Mouse (Mus musculus): ENCODE results near the gene Kdm5b.
"Not testable (repeated sequence)": the region's sequence is repeated elsewhere in the genome, so short reads cannot be mapped to it uniquely, and the experiment has no call there.

Kdm5b gene

GRCm38 (mm10) chr1:134559976-134560375 lies at the start of gene Kdm5b:
TSS of gene Kdm5b (plus strand) at chr1:134560171.
- peak; percentile 70 for DNase-seq (ENCODE audit: low read depth, low spot score)

GRCm38 (mm10) chr1:134512183-134512582 lies 47.8 kb upstream of the Kdm5b start:
- DNase-seq (ENCODE audit: low read depth, low spot score): no peak

DNA sequence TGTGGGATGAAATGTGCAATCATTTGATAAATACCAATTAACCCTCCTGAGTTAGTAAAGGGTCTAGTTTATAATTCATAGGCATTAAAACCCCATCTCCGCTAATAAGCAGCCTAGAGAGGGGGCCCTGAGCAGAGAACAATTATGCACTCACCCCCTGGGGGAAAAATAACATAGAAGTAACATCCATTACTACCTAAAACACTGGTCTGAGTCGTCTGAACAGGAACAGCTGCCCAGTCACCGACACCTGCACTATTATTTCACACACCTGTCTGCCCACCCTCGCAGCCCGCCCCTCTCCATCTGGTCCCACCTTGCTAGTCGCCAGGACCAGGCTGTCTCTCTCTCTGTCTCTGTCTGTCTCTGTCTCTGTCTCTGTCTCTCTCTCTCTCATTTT lies 47.4 kb upstream of the Kdm5b start:
- no peak for DNase-seq (ENCODE audit: low read depth, low spot score)

DNA sequence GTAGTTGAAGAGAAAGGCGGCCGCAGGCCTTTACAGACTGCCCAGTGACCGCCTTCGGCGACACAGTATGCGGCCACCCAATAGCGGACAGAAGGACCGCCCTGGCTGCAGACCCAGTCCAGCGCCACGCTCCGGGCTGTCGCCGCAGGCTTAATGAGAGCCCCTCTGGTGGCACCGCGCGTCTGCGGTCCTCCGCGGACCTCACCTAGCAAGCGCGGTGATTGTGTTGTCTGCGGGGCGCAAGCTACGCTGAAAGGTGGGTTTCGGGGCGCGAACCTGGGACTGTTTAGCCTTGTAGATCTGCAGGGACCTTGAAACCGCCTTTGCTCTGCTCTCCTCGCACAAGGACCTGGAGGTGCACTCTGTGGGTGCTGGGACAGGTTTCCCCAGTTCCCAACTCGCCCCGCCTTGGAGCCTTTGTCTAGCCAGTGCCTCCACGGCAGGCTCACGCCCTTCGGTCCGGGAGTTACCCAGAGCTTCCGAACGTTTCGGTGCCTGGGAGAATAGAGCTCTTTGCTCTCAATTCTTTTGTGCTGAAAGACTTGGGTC lies 46.6 kb upstream of the Kdm5b start:
- no peak for DNase-seq (ENCODE audit: low read depth, low spot score)

DNA sequence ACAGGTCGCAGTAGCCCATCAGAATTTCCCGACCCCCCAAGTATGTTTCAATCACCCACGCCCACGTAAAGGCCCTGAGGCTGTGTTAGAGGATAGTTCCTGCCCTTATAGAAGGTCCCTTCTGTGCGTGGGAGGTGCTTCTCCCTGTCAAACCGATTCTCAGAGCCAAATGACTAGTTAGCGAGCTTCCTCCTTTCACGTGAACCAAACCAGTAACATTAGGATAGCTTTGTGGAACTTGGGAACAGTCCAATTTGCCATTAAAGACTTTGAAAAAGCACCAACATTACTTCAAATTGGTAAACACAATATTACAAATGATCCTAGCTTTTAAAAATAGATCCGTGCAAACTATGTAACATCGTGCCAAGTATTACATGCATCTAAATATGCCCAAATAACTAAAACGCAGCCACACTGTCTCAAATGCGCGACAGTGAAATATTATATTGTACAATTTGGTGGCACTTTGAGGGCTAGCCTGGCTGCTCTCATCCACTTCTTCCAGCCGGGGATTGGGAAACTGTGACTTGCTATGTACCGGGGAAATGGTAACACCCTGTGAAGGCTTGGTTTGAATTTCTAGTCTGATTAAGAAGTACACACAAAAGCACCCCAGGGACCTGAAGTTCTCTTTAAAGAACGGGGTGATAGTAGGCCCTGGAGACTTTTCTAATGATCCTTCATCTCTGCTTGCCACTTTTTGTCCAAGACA lies 45.9 kb upstream of the Kdm5b start:
- no peak for DNase-seq (ENCODE audit: low read depth, low spot score)

- no peak for DNase-seq (ENCODE audit: low read depth, low spot score)
These were observed 44.1 kb upstream of the Kdm5b start for GRCm38 (mm10) chr1:134515891-134516290.

GRCm38 (mm10) chr1:134516491-134517198 lies 43.3 kb upstream of the Kdm5b start:
- DNase-seq (ENCODE audit: low read depth, low spot score): no peak

DNA sequence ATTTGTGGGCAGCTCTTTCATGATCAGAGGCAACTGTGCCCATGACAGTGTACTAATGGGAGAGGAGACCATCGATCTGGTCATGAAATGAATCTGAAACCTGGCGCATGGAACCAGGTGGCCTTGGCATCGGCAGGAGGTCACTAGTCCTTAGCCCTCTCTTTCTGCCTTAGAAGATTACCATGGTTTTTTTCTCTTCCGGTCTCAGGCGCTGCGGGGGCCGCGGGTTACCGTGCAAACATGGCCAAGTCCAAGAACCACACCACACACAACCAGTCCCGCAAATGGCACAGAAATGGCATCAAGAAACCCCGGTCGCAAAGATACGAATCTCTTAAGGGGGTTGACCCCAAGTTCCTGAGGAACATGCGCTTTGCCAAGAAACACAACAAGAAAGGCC lies 42.1 kb upstream of the Kdm5b start:
- DNase-seq (ENCODE audit: low read depth, low spot score): not testable (repeated sequence)

DNA sequence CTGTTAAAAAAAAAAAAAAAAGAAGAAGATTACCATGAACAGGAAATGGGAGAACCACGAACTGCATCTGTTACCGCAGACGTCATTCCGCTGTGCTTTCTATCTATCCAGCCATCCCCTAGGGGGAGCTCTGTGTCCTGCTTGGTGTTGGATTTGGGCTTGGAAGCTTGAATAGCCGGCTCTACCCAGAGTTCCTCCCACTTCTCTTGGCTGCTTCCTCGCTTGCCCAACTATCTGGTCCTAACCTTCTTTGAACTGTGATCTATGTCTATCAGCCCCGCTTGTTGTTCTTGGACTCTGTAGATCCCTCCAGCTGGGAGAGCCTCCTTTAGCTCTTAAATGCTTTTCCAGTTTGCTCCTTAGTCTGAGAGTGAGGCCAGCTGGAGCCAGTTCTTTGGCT lies 41.3 kb upstream of the Kdm5b start:
- DNase-seq (ENCODE audit: low read depth, low spot score): peak; percentile 75

DNA sequence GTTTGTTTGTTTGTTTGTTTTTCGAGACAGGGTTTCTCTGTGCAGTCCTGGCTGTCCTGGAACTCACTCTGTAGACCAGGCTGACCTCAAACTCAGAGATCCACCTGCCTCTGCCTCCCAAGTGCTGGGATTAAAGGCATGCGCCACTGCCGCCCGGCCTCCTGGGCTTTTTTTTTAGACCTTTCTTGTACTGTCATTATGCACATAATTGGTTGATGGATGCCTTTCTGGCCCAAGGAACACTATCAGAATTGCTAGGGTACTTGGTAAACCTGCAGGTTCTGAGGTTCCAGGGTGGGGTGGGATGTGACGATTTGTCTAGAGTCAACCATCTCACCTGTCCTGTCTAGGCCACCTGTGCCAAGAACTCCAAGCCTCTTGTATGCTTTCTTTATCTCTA lies 40.8 kb upstream of the Kdm5b start:
- not testable (repeated sequence) for DNase-seq (ENCODE audit: low read depth, low spot score)

DNA sequence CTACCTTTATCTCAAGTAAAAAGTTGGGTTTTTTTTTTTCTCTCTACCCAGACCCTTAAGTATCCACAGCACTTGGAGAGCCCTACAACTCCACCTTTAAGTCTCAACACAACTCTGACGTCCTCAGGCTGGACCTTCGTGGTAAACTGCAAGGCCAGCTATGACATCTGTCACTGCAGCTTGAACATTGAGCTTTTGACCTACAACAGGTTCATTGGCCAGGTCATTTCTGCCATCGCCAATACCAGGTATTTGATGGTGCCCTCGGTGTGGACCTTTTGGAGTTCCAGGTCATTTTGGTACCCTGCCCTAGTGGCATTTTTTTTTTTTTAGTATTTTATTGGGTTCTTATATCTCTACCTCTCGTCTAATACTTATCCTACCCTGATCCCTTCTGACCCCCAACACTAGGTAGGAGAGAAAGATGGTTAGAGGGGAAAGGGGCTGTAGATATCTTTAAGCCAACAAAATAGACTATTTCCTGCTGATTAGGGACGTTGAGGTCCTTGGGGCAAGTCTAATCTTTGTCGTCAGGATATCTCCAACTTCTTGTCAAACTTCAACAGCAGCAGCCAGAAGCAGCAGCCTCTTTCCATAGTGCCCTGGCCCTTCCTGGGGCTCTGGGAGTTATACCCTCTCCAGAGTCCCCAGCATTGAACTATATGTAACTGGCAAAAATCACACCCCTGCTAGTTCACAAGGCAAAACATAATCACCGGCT lies 39.8 kb upstream of the Kdm5b start:
- DNase-seq (ENCODE audit: low read depth, low spot score): no peak

DNA sequence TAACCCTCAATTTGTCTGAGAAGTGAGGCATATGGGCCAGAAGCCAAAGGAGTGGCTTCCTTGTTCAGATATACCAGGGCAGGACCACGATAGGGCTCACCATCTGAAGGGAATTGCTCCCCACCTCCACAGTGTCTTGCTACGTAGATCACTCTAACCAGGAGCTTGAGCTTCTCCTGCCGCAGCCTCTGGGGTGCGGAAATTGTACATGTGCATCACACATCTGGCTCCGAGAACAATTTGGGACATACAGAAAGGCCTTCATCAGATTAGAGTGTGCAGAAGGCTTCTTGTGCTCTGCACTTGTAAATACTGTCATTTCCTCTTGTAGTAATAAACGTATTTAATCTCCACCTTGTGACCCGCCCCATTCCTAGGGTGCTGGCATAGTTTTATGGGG lies 38.8 kb upstream of the Kdm5b start:
- no peak for DNase-seq (ENCODE audit: low read depth, low spot score)

DNA sequence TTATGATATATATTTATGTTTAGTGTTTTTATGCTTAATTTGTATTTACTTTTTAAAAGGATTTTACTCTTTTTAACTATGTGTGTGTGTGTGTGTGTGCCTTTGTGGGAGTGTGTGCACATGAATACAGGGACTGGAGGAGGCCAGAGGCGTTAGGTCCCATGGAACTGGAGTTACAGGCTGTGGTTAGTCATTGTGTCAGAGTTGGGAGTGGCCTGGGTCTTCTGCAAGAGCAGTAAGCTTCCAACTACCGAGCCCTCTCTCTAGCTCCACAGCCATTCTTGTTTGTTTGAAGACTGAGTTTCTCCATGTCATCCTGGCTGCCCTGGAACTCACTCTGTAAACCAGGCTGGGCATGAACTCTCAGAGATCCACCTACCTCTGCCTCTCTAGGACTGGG lies 37.6 kb upstream of the Kdm5b start:
- no peak for DNase-seq (ENCODE audit: low read depth, low spot score)

GRCm38 (mm10) chr1:134524424-134524823 lies 35.5 kb upstream of the Kdm5b start:
- no peak for DNase-seq (ENCODE audit: low read depth, low spot score)

- no peak for DNase-seq (ENCODE audit: low read depth, low spot score)
These were observed 35.0 kb upstream of the Kdm5b start for GRCm38 (mm10) chr1:134525015-134525414.

DNA sequence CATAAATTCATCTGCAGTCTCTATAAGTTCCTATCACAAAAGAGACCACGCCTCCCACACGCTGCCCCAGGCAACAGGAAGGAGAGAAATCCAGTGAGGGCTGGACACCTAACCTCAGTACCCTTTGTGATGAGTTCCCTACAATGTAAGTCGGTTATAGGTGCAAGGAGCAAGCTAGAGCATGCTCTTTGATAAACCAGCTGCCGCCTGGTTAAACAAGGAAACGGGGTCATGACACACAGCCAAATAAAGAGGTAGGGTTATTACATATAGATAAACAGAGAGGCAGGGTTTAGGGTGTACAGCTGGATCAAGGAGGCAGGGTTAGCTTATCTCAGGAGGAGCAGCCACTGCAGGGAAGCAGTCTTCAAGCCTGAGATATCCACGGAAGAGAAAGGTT lies 33.2 kb upstream of the Kdm5b start:
- no peak for DNase-seq (ENCODE audit: low read depth, low spot score)

DNA sequence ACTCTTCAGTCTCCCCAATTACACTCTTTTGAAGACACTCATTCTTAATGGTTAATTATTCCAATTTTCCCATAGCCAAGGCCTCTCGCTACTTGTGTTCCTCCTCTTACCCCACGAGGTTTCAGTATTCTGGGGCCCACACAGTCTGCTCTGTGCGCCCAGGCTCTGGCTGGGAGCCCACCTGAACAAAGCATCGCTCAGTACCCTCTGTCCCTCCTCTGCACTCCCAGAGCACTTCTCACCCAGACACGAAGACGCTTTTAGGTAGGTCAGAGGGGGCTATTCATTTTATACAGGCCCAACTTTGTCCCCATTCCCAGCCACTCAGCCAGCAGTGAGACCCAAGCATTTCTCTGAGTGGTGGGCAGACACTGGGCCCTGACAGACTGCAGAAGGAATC lies 29.4 kb upstream of the Kdm5b start:
- no peak for DNase-seq (ENCODE audit: low read depth, low spot score)

DNA sequence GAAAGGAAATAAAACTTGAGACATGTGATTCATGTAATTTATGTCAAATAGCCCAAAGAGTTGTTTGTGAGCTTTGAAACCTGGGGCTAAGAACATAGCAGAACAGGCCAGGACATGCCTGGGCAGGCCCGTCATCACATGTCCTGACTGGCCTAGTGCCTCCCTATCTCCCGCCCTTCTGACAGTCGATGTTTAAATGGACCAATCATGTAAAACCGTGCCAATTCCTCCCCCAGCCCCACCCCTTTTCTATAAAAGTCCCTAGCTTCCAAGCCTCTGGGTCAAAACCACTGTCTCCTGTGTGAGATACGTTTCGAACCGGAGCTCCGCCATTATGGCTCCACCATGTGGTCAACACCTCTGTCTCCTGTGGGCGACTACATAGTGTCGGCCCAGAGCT lies 26.3 kb upstream of the Kdm5b start:
- not testable (repeated sequence) for DNase-seq (ENCODE audit: low read depth, low spot score)

DNA sequence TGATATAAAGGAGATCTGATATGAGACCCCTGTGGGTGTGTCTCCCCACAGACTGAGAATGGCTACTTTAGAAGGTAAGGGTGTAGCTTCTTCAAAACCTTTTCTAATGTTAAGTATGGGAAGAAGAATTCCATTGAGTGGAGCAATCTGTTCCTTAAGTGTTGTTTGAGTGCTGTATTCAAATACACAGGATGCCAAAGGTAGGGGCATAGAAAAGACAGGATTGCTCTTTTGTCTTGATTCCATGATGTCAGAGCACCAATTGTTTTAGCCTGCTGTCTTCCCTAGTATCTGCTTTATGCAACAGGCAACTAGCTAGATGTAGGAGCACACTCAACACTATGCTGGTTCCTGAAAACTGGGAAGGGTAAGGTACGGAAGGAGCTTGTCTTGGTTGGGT lies 24.9 kb upstream of the Kdm5b start:
- peak; percentile 81 for DNase-seq (ENCODE audit: low read depth, low spot score)

DNA sequence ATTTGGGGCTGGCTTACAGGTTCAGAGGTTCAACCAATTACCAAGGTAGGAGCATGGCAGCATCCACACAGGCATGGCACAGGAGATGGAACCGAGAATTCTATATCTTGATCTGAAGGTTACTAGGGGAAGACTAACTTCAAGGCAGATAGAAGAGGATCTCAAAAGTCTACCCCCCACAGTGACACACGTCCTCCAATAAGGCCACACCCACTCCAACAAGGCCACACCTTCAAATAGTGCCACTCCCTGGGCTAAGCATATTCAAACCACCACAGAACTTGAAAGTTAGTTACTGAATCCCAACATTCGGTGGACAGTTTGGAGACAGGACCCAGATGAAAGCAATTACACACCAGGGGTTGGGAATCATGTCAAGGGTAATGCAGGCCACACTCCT lies 24.5 kb upstream of the Kdm5b start:
- no peak for DNase-seq (ENCODE audit: low read depth, low spot score)

GRCm38 (mm10) chr1:134540610-134541009 lies 19.4 kb upstream of the Kdm5b start:
- DNase-seq (ENCODE audit: low read depth, low spot score): no peak

GRCm38 (mm10) chr1:134548231-134548630 lies 11.7 kb upstream of the Kdm5b start:
- no peak for DNase-seq (ENCODE audit: low read depth, low spot score)
